Mouse (Mus musculus) hindbrain, embryonic 10.5 days (tissue): ENCODE measurements around the gene Pfdn6. TPM values are rescaled to one million over a fixed set of nuclear protein-coding genes. Genes with fewer than 3 reads are reported as not detected.

Source experiments
- DNase-seq: peaks from one replicate; pipeline ENCODE4 v3.0.0-alpha.2; 2017; ENCODE audit warnings: low spot score
- H3K27ac ChIP-seq: fragments of 300-500 bp; sonication (generic); 2 replicates; pipeline ENCODE4 v1.5.1; 2016; ENCODE audit warnings: mild to moderate bottlenecking, moderate library complexity
- H3K27me3 ChIP-seq: fragments of 300-500 bp; sonication (generic); 2 replicates; pipeline ENCODE4 v1.6.1; 2016; ENCODE audit warnings: mild to moderate bottlenecking; ENCODE audit not compliant: poor library complexity, insufficient read depth, severe bottlenecking
- H3K36me3 ChIP-seq: fragments of 300-500 bp; sonication (generic); 2 replicates; pipeline ENCODE4 v1.6.1; 2016; ENCODE audit warnings: mild to moderate bottlenecking, moderate library complexity
- H3K4me1 ChIP-seq: fragments of 300-500 bp; sonication (generic); replicated peaks from 2 replicates; pipeline ENCODE4 v1.6.1; 2016; ENCODE audit warnings: mild to moderate bottlenecking
- H3K4me3 ChIP-seq: fragments of 300-500 bp; sonication (generic); 2 replicates; pipeline ENCODE4 v1.5.1; 2016; ENCODE audit warnings: mild to moderate bottlenecking, moderate library complexity
- H3K9me3 ChIP-seq: fragments of 300-500 bp; sonication (generic); 2 replicates; pipeline ENCODE4 v1.6.1; 2016; ENCODE audit warnings: mild to moderate bottlenecking, moderate library complexity
- WGBS: fragments of 180-500 bp; shearing (Covaris S2); methylation state at CpG from one replicate; pipeline ENCODE4 v1.1.7; 2016; 5-methylcytosine and 5-hydroxymethylcytosine counted together
- polyA plus RNA-seq: library from polyadenylated mRNA; unstranded; fragments of >200 nt; fragmentation: Nextera tagmentation; extraction: Ambion mirVana; gene quantifications from 2 replicates; pipeline ENCODE4 v1.2.1, GENCODE M21; 2016

Pfdn6 gene
- polyA plus RNA-seq, 1 experiment from 2014 or later = 228 TPM

DNA sequence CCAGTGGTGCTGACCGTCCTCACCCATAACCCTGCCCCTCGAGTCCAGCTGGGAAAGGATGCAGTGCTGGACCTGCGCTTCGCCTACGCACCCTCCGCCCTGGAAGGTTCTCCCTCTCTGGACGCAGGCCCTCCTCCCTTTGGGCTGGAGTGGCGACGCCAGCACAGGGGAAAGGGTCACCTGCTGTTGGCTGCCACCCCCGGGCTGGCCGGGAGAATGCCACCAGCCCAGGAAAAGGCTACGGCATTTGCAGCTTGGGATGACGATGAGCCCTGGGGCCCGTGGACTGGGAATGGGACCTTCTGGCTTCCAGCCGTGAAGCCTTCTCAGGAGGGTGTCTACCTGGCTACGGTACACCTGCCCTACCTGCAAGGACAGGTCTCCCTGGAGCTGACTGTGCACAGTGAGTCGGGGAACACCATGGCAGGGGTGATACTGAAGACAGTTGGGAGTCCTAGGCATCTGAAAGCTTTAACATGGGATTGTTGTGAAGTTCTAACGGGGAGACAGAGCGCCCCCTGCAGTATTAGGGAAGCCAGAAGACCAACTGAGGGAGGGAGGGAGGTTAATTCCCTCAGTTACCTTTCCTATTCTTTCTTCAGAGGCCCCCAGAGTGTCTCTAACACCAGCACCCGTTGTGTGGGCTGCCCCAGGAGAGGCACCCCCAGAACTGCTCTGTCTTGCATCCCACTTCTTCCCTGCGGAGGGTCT is 14.6 kb downstream of the Pfdn6 start:
- Histone ChIP-seq H3K36me3 (peaks cover 31% of the 10 kb centered on the region), H3K4me1 (peaks cover 34% of the 10 kb centered on the region), H3K4me3 (no peak overlapping the region), H3K27me3 (no peaks in the 10 kb centered on the region), H3K9me3 (no peaks in the 10 kb centered on the region), H3K27ac (no peak overlapping the region)
- WGBS = 82% methylated on average over 21 of the region's 21 CpGs
- no peak for DNase-seq

DNA sequence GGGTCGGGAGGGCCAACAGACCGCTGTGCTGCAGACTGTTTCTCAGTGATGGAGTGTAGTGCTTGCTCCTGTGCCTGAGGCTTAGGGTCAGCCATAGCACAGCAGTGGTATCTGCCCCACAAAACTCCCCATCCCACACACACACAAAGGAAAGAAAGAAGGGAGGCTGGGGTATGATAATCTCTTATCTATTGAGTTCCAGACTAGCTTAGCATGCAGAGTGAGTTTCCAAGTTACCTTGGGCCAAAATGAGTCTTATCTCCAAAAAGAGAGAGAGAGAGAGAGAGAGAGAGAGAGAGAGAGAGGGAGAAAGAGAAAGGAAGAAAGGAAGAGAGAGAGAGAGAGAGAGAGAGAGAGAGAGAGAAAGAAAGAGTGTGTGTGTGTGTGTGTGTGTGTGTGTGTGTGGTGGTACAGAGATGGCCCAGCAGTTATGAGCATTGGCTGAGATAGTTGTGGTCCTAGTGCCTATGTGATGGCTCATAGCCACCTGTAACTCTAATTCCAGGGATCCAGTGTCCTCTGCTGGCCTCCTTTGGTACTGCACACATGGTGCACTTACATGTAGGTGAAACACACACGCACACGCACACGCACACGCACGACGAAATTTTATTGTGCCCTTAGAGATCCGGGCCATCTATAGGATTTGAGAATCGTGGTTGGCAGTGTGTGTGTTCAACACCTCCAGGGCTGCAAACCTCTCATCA is 15.4 kb downstream of the Pfdn6 start:
- Histone ChIP-seq H3K4me3 (0 out of 2 replicates have a peak overlapping the region, but pooled peaks have one; percentile 5), H3K27ac (no peak overlapping the region), H3K4me1 (peaks cover 35% of the 10 kb centered on the region), H3K27me3 (no peaks in the 10 kb centered on the region), H3K36me3 (peaks cover 31% of the 10 kb centered on the region), H3K9me3 (no peaks in the 10 kb centered on the region)
- DNase-seq = no peak
- 78% methylated on average over 10 of the region's 10 CpGs for WGBS

DNA sequence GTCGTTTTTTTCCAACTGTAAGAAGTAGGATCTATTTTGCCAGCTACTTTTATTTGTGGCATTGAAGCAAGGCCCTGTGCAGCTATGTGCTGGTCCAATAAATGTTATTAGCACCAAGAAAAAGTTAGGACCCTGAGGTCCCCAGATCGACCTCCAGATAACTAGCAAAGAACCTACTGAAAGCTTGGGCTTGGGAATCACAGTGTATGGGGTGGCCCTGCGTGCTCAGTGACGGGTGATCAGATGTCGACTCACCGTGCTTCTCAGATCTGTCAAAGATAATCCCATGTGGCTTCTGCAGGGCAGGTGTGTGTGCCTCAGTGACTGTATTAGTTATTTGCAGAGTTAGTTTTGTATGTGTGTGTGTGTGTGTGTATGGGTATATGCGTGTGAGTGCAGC is 18.8 kb downstream of the Pfdn6 start:
- Histone ChIP-seq H3K27ac (no peak overlapping the region), H3K27me3 (0 out of 2 replicates have a peak, but pooled peaks cover 17% of the 10 kb centered on the region), H3K36me3 (peaks cover 37% of the 10 kb centered on the region), H3K4me3 (0 out of 2 replicates have a peak overlapping the region, but pooled peaks have one; percentile 61), H3K4me1 (peaks cover 49% of the 10 kb centered on the region), H3K9me3 (0 out of 2 replicates have a peak, but pooled peaks cover 2% of the 10 kb centered on the region)
- DNase-seq = no peak
- WGBS = 86% methylated on average over 7 of the region's 7 CpGs

DNA sequence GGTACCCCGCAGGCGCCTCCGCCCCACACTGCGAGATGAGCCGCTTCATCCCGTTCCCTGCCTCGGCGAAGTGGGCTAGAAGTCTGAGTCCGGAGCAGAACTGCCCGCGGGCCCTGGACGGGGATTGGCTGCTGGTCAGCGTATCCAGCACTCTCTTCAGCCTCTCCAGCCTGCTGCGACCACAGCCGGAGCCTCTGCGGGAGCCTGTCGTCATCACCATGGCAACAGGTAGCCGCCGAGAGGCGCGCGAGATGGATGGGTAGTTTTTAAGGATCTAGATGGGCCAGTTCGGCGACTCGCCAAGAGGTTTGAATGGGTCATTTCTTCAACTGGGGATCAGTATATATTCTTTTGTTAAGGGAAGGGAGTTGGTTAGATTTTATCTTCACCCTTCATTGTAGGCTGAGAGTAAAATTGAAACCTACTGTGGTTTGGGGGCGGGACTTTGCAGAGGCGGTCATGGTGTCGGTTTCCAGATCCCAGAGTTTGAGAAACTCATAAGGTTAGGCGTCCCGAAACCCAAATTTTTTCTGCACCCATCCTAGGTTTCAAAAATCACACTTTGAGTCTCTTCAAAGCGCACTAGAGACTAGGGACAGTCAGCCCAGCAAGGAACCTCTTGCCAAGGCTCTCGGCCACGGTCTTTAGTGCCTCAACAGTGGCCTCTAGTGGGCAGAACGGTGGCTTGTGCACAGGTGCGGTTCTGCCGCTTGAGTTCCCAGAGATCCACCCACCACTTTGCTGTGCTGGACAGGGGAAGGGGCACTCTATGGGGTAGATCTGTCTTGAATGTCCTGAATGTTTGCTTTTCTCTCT is 19.7 kb downstream of the Pfdn6 start:
- DNase-seq = peak; percentile 88
- H3K27ac ChIP-seq = peak overlapping the region; percentile 83
- peaks cover 28% of the 10 kb centered on the region for H3K36me3 ChIP-seq
- under 1% methylated on average over 36 of the region's 36 CpGs for whole genome bisulfite sequencing
- H3K4me3 ChIP-seq = peak overlapping the region; percentile 61
- 0 out of 2 replicates have a peak, but pooled peaks cover 2% of the 10 kb centered on the region for H3K9me3 ChIP-seq
- H3K4me1 ChIP-seq = peaks cover 55% of the 10 kb centered on the region
- 0 out of 2 replicates have a peak, but pooled peaks cover 17% of the 10 kb centered on the region for H3K27me3 ChIP-seq

DNA sequence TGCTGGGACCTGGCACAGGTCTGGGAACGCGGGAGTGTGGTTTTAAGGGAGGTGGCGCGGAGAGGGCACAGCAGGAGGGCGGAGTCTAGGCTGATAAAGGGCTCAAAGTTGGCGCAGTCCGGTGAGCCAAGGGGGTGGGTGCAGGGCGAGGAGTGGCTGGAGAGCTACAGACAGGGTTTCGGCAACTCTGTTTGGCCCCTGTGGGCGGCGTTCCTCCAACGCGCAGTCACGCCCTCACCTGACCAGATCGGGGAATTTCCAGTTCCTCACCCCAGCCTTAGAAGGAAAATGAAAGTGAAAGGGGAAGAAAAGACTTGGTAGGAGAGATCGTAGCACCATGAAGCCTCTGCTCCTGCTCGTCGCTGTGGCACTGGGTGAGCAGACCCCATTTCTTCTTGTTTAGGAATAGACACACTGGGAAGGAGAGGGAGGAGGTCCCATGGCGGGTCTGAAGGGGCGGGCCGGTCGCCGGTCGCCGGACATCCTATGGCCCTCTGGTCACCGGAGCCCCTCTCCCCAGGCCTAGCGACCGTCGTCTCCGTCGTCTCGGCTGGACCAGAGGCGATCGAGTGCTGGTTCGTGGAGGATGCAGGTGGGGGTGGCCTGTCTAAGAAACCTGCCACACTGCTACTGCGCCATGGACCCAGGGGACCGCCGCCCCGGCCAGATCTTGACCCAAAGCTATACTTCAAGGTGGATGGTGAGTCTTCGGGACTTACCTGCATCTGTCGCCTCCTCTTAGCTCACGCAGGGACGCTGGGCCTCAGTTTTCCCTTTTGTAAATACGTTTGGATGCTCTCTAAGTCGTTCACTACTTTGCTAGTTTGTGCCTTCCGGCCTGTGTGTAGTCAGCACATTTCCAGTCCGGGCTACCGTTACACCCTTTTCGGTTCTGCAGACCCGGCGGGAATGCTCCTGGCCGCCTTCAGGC is 20.5 kb downstream of the Pfdn6 start:
- peak overlapping the region; percentile 83 for H3K27ac ChIP-seq
- peak; percentile 46 for DNase-seq
- under 1% methylated on average over 52 of the region's 52 CpGs for WGBS
- H3K4me3 ChIP-seq = peak overlapping the region; percentile 61
- 0 out of 2 replicates have a peak, but pooled peaks cover 17% of the 10 kb centered on the region for H3K27me3 ChIP-seq
- H3K36me3 ChIP-seq = peaks cover 27% of the 10 kb centered on the region
- H3K9me3 ChIP-seq = 0 out of 2 replicates have a peak, but pooled peaks cover 2% of the 10 kb centered on the region
- peaks cover 63% of the 10 kb centered on the region for H3K4me1 ChIP-seq

DNA sequence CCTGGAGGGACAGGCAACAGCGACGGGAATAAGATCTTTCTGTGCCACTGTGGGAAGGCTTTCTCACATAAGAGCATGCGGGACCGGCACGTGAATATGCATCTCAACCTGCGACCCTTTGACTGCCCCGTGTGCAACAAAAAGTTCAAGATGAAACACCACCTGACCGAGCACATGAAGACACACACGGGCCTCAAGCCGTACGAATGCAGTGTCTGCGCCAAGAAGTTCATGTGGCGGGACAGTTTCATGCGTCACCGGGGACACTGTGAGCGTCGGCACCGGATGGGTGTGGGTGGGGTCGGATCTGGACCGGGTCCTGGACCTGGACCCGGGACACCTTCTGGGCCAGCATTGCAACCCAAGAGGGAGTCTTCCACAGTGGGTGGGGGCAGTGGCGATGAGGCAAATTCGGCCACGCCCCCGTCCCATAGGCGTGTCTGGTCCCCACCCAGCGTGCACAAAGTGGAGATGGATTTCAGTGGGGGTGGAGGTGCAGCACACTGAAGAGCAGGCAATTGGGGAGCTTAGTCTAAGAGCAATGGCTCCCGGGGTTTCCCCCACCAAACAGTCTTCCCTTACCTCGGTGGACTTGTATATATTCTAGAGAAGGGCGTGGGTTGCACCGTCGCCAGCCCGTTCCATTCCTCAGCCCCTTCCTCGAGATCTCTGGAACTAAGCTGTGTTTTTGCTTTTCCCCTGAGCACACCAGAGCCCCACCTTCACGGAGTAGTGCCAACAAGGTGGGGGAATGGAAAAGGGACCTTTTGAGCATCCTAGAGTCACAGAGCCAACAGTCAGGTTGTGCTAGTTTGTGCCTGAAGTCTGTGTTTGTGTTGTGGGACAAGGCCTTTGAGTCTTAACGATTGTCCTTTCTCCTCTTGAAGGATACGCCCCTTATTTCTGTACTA is 21.6 kb downstream of the Pfdn6 start:
- Histone ChIP-seq H3K27ac (peak overlapping the region; percentile 35; the same call in 1 of the 2 replicates), H3K4me3 (peak overlapping the region; percentile 61), H3K9me3 (0 out of 2 replicates have a peak, but pooled peaks cover 2% of the 10 kb centered on the region), H3K4me1 (peaks cover 66% of the 10 kb centered on the region), H3K27me3 (0 out of 2 replicates have a peak, but pooled peaks cover 17% of the 10 kb centered on the region), H3K36me3 (peaks cover 37% of the 10 kb centered on the region)
- no peak for DNase-seq
- 59% methylated on average over 37 of the region's 37 CpGs for WGBS

DNA sequence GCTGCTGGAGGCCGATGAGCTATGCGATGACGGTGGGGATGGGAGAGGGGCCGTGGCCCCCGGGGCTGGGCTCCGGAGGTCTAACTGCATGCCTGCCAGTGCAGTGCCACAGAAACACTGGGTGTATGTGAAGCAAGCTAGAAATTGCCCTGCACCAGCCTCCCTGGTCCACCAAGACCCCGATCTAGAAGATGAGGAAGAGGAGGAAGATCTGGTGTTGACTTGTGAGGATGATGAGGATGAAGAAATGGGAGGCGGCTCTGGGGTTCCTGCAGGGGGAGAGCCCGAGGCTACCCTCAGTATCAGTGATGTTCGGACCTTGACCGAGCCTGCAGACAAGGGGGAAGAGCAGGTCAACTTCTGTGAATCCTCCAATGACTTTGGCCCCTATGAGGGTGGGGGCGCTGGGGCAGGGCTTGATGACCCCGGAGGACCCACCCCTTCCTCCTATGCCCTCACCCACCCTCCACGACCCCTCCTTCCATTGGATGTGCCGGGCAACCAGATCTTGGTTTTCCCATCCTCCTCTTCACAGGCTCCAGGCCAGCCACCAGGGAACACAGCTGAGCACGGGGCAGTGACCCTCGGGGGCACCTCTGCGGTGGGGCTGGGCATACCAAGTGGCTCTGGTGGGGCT is 22.4 kb downstream of the Pfdn6 start:
- Histone ChIP-seq H3K27ac (no peak overlapping the region), H3K27me3 (0 out of 2 replicates have a peak, but pooled peaks cover 17% of the 10 kb centered on the region), H3K36me3 (peaks cover 45% of the 10 kb centered on the region), H3K9me3 (0 out of 2 replicates have a peak, but pooled peaks cover 2% of the 10 kb centered on the region), H3K4me3 (peak overlapping the region; percentile 79), H3K4me1 (peaks cover 70% of the 10 kb centered on the region)
- DNase-seq = no peak
- WGBS = 85% methylated on average over 18 of the region's 18 CpGs

DNA sequence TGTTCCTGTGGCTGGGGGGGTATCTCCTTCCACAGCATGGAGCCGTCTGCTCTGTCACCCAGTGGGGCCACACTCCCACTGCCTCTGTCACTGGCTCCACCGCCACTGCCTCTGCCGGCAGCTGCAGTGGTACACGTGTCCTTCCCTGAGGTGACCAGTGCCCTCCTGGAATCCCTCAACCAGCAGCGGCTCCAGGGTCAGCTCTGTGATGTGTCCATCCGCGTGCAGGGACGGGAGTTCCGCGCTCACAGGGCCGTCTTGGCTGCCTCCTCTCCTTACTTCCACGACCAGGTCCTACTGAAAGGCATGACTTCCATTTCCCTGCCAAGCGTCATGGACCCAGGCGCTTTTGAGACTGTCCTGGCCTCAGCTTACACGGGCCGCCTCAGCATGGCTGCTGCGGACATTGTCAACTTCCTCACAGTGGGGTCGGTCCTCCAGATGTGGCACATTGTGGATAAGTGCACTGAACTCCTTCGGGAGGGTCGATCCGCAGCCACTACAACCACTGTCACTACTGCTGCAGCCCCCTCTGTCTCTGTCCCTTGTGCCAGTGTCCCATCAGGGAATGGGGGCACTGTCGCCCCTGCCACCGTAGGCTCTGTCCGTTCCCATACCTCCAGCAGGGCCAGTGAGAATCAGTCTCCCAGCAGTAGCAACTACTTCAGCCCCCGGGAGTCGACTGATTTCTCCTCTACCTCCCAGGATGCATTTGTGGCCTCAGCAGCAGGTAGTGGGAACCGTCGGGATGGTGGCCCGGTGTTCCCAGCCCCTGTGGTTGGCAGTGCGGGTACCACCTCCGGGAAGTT is 23.1 kb downstream of the Pfdn6 start:
- 0 out of 2 replicates have a peak, but pooled peaks cover 2% of the 10 kb centered on the region for H3K9me3 ChIP-seq
- H3K27ac ChIP-seq = peak overlapping the region; percentile 46; the same call in 1 of the 2 replicates
- no peak for DNase-seq
- peaks cover 52% of the 10 kb centered on the region for H3K36me3 ChIP-seq
- H3K4me1 ChIP-seq = peaks cover 71% of the 10 kb centered on the region
- WGBS = 74% methylated on average over 31 of the region's 31 CpGs
- peak overlapping the region; percentile 79 for H3K4me3 ChIP-seq
- H3K27me3 ChIP-seq = 0 out of 2 replicates have a peak, but pooled peaks cover 17% of the 10 kb centered on the region

DNA sequence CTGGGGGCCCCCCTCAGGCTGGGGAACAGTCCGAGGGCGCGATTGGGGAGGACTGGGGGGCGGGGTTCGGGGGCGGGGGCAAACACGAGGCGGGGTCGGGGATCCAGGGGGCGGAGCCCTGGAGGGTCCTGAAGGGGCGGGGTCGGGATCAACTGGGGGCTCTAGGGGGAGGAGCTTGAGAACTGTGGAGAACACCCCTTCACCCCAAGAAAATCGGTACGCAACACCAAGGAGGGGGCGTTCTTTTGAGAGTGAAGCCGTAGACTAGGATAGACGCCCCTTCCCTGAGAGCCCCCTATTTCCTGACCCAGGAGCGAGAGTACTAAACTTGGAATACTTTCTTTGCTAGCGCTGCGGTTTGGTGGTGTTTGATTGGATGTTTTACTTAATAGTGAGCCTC is 23.8 kb downstream of the Pfdn6 start:
- no peak for DNase-seq
- Histone ChIP-seq H3K9me3 (0 out of 2 replicates have a peak, but pooled peaks cover 2% of the 10 kb centered on the region), H3K36me3 (peaks cover 60% of the 10 kb centered on the region), H3K27ac (peak overlapping the region; percentile 96), H3K27me3 (0 out of 2 replicates have a peak, but pooled peaks cover 17% of the 10 kb centered on the region), H3K4me1 (peaks cover 74% of the 10 kb centered on the region), H3K4me3 (peak overlapping the region; percentile 79)
- 1% methylated on average over 20 of the region's 20 CpGs for WGBS
